Mouse (Mus musculus) midbrain, embryonic 14.5 days (tissue): Measurements from ENCODE around the gene Pdzd2. TPM values are rescaled to one million over a fixed set of nuclear protein-coding genes. Genes with fewer than 3 reads are reported as not detected.

ENCODE experiments used
- ATAC-seq: fragments of 200-750 bp; cut with Nextera tagmentation; 2 replicates; pipeline ENCODE4 v1.8.0; 2017; ENCODE audit warnings: moderate number of reproducible peaks, moderate library complexity; ENCODE audit not compliant: low FRiP score, low TSS enrichment
- DNase-seq: peaks from one replicate; pipeline ENCODE4 v3.0.0-alpha.2; 2015
- H3K27ac ChIP-seq: fragments of 300-500 bp; sonication (generic); replicated peaks from 2 replicates; pipeline ENCODE4 v1.5.1; 2014; ENCODE audit warnings: mild to moderate bottlenecking, low read depth, low read length, moderate library complexity
- H3K27me3 ChIP-seq: fragments of 300-500 bp; sonication (generic); 2 replicates; pipeline ENCODE4 v1.6.1; 2014; ENCODE audit warnings: low read length, control low read depth, mixed read lengths; ENCODE audit not compliant: control insufficient read depth, insufficient read depth
- H3K36me3 ChIP-seq: fragments of 300-500 bp; sonication (generic); 2 replicates; pipeline ENCODE4 v1.6.1; 2014; ENCODE audit warnings: low read length, control low read depth; ENCODE audit not compliant: control insufficient read depth, insufficient read depth
- H3K4me1 ChIP-seq: fragments of 300-500 bp; sonication (generic); 2 replicates; pipeline ENCODE4 v1.6.1; 2014; ENCODE audit warnings: mild to moderate bottlenecking, antibody characterized with exemption, low read length, control low read depth; ENCODE audit not compliant: control insufficient read depth, insufficient read depth
- H3K4me2 ChIP-seq: fragments of 300-500 bp; sonication (generic); 2 replicates; pipeline ENCODE4 v1.6.1; 2014; ENCODE audit warnings: mild to moderate bottlenecking, low read length, moderate library complexity
- H3K4me3 ChIP-seq: fragments of 300-500 bp; sonication (generic); replicated peaks from 2 replicates; pipeline ENCODE4 v1.5.1; 2014; ENCODE audit warnings: low read depth, low read length
- H3K9ac ChIP-seq: fragments of 300-500 bp; sonication (generic); replicated peaks from 2 replicates; pipeline ENCODE4 v1.6.1; 2014; ENCODE audit warnings: mild to moderate bottlenecking, low read length, moderate library complexity
- H3K9me3 ChIP-seq: fragments of 300-500 bp; sonication (generic); 2 replicates; pipeline ENCODE4 v1.6.1; 2016; ENCODE audit warnings: low read length, control low read depth, mixed read lengths; ENCODE audit not compliant: control insufficient read depth
- WGBS: fragments of 180-500 bp; shearing (Covaris S2); extraction: QIAGEN DNeasy Blood & Tissue Kit; methylation state at CpG from one replicate; pipeline ENCODE4 v1.1.7; 2014; 5-methylcytosine and 5-hydroxymethylcytosine counted together
- polyA plus RNA-seq: library from polyadenylated mRNA; unstranded; fragments of >200 nt; fragmentation: Nextera tagmentation; extraction: Ambion mirVana; gene quantifications from 2 replicates; pipeline ENCODE4 v1.2.1, GENCODE M21; 2014

Pdzd2 gene
- polyA plus RNA-seq, 1 experiment from 2014 or later: 11.2 TPM

- no peak for ATAC-seq
- WGBS: 82% methylated on average over 7 of the region's 7 CpGs
- no peaks in the 10 kb centered on the region for H3K27me3 ChIP-seq
- H3K27ac ChIP-seq: no peak overlapping the region
- H3K36me3 ChIP-seq: no peaks in the 10 kb centered on the region
- no peaks in the 10 kb centered on the region for H3K4me1 ChIP-seq
- no peak overlapping the region for H3K9ac ChIP-seq
- H3K9me3 ChIP-seq: no peaks in the 10 kb centered on the region
- no peak overlapping the region for H3K4me3 ChIP-seq
- DNase-seq: no peak
- no peak overlapping the region for H3K4me2 ChIP-seq
Measured at GRCm38 (mm10) chr15:12429572-12430431, 309.9 kb downstream of the Pdzd2 start.

DNA sequence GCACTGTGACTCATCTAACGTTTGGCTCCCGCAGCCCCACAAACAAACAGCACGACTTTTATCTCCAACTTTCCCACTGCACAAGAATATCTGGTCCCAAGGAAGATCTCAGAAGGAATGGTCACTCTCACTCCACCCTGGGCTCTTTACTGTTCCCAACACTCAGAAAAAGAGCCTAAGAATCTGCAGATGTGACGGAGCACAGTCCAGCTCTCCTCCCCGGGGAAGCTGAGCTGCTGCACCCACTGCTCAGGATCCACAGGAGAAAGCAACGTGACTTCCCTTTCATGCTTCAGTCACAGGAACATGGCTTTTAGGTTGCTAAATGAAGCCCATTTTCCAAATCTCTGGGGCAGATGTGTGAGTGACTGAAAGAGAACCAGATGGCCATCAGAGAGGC, 311.9 kb downstream of the Pdzd2 start:
- ATAC-seq (no peak), DNase-seq (no peak)
- no peak overlapping the region for H3K9ac ChIP-seq
- H3K36me3 ChIP-seq: no peaks in the 10 kb centered on the region
- H3K9me3 ChIP-seq: no peaks in the 10 kb centered on the region
- H3K27me3 ChIP-seq: no peaks in the 10 kb centered on the region
- 87% methylated on average over 6 of the region's 6 CpGs for WGBS
- no peaks in the 10 kb centered on the region for H3K4me1 ChIP-seq
- H3K4me2 ChIP-seq: no peak overlapping the region
- no peak overlapping the region for H3K4me3 ChIP-seq
- H3K27ac ChIP-seq: no peak overlapping the region

- no peak overlapping the region for H3K27ac ChIP-seq
- no peaks in the 10 kb centered on the region for H3K9me3 ChIP-seq
- no peak overlapping the region for H3K9ac ChIP-seq
- no peak for ATAC-seq
- H3K27me3 ChIP-seq: no peaks in the 10 kb centered on the region
- H3K4me3 ChIP-seq: no peak overlapping the region
- H3K36me3 ChIP-seq: no peaks in the 10 kb centered on the region
- H3K4me1 ChIP-seq: no peaks in the 10 kb centered on the region
- 87% methylated on average over 6 of the region's 6 CpGs for WGBS
- no peak for DNase-seq
- no peak overlapping the region for H3K4me2 ChIP-seq
Measured at GRCm38 (mm10) chr15:12426342-12426741, 313.4 kb downstream of the Pdzd2 start.

GRCm38 (mm10) chr15:12425049-12425627, 314.6 kb downstream of the Pdzd2 start:
- DNase-seq: no peak
- Histone ChIP-seq H3K27ac (no peak overlapping the region), H3K4me3 (no peak overlapping the region), H3K9me3 (no peaks in the 10 kb centered on the region), H3K4me2 (no peak overlapping the region), H3K9ac (no peak overlapping the region), H3K36me3 (no peaks in the 10 kb centered on the region), H3K27me3 (no peaks in the 10 kb centered on the region), H3K4me1 (no peaks in the 10 kb centered on the region)
- no peak for ATAC-seq
- WGBS: 44% methylated on average over 13 of the region's 13 CpGs

DNA sequence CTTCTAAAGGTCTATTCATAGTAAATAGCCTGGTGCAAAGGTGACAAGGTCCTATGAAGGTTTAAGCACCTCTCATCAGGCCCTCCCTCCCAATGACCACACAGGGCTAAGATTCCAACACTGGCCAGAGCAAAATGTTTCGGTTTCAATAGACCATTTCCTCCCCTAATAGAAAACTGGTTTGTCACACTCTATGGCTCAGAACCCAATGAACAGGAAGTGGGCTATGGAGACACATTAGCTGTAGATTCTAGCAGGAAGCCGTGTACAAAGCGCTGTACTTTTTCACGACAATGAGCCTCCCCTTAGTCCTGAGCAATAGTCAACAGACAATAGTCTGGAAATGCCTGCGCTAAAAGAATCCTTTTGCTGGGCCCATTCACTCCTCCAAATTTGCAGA, 315.5 kb downstream of the Pdzd2 start:
- 55% methylated on average over 5 of the region's 5 CpGs for WGBS
- Histone ChIP-seq H3K9ac (no peak overlapping the region), H3K9me3 (no peaks in the 10 kb centered on the region), H3K27ac (no peak overlapping the region), H3K4me3 (no peak overlapping the region), H3K4me2 (no peak overlapping the region), H3K27me3 (no peaks in the 10 kb centered on the region), H3K4me1 (no peaks in the 10 kb centered on the region), H3K36me3 (no peaks in the 10 kb centered on the region)
- DNase-seq (no peak), ATAC-seq (no peak)

DNA sequence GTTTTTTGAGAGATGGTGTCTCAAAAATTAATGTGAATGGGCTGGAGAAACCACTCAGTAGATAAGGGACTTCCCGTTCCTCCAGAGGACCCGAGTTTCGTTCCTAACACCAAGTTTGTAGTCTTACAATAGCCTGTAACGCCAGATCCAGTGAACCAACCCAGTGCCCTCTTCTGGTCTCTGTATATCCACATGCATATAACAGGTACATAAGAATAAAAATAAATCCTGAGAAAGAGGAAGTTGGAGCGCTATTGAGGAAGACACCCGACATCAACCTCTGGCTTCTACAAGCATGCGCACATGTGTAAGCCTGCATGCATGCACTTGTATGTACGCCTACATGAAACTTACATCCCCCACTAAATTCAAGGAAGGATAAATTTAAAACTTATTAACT, 318.8 kb downstream of the Pdzd2 start:
- 93% methylated on average over 8 of the region's 8 CpGs for whole genome bisulfite sequencing
- H3K9ac ChIP-seq: no peak overlapping the region
- no peaks in the 10 kb centered on the region for H3K9me3 ChIP-seq
- no peak overlapping the region for H3K27ac ChIP-seq
- H3K4me3 ChIP-seq: no peak overlapping the region
- no peak for DNase-seq
- no peaks in the 10 kb centered on the region for H3K27me3 ChIP-seq
- no peaks in the 10 kb centered on the region for H3K4me1 ChIP-seq
- no peak overlapping the region for H3K4me2 ChIP-seq
- no peak for ATAC-seq
- no peaks in the 10 kb centered on the region for H3K36me3 ChIP-seq

- no peak for DNase-seq
- Histone ChIP-seq H3K4me1 (no peaks in the 10 kb centered on the region), H3K36me3 (no peaks in the 10 kb centered on the region), H3K4me2 (no peak overlapping the region), H3K9ac (no peak overlapping the region), H3K27me3 (no peaks in the 10 kb centered on the region), H3K4me3 (no peak overlapping the region), H3K9me3 (no peaks in the 10 kb centered on the region), H3K27ac (no peak overlapping the region)
- ATAC-seq: no peak
- 95% methylated on average over 10 of the region's 10 CpGs for WGBS
Measured at GRCm38 (mm10) chr15:12420376-12420775, 319.3 kb downstream of the Pdzd2 start.

DNA sequence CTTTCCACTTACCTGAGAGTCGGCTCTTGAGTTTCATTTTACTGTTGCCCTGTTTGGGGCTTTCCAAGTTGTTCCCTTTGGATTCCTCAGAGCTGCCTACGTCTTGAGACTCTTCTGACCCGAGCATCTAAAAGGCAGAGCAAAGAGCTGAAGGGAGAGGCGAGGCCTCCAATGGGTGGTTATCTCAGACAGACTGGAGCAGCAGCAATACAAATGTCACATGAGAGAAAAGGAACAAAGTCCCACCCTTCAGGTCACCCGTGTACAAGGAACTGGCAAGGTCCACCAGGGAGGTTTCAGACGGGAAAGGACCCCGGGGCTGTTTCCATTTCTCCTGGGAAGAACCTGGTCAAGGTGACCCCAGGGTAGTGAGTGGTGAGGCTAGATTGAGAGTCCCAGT, 320.3 kb downstream of the Pdzd2 start:
- no peak overlapping the region for H3K4me3 ChIP-seq
- no peaks in the 10 kb centered on the region for H3K27me3 ChIP-seq
- 85% methylated on average over 7 of the region's 7 CpGs for WGBS
- no peak for DNase-seq
- H3K4me2 ChIP-seq: no peak overlapping the region
- H3K9ac ChIP-seq: no peak overlapping the region
- no peaks in the 10 kb centered on the region for H3K9me3 ChIP-seq
- no peaks in the 10 kb centered on the region for H3K4me1 ChIP-seq
- H3K27ac ChIP-seq: no peak overlapping the region
- ATAC-seq: no peak
- H3K36me3 ChIP-seq: no peaks in the 10 kb centered on the region
